Mouse (Mus musculus) left cerebral cortex, adult 2 months (tissue): ENCODE data around the gene Trim46. TPM values are rescaled to one million over a fixed set of nuclear protein-coding genes. Genes with fewer than 3 reads are reported as not detected.

Experiments
- DNase-seq, 2 experiments: peaks; one replicate each; pipeline ENCODE4 v3.0.0; 2021 to 2022; ENCODE audit warnings: low spot score in 2 of 2, mixed read lengths in 1 of 2; ENCODE audit errors: extremely low spot score in 1 of 2
- H3K27ac ChIP-seq: fragments of 200-600 bp; 2 replicates; pipeline ENCODE4 v1.8.1; 2022
- H3K4me3 ChIP-seq: fragments of 200-600 bp; 2 replicates; pipeline ENCODE4 v1.8.1; 2022
- CTCF ChIP-seq: fragments of 200-600 bp; IDR thresholded peaks from 2 replicates; pipeline ENCODE4 v1.8.1; 2022; ENCODE audit warnings: antibody characterized with exemption, mild to moderate bottlenecking, moderate library complexity
- intact Hi-C: fragments of 180-260 bp; cut with DNase I; formaldehyde crosslinking; loops from one replicate; pipeline ENCODE4 v1.15.1; 2025
- total RNA-seq, 2 experiments: library from RNA; stranded (reverse); gene quantifications; 2 replicates each; pipeline ENCODE4 v1.2.3; 2021

Gene Trim46
- total RNA-seq, 2 experiments from 2014 or later = 82.8 to 85.1 TPM

DNA sequence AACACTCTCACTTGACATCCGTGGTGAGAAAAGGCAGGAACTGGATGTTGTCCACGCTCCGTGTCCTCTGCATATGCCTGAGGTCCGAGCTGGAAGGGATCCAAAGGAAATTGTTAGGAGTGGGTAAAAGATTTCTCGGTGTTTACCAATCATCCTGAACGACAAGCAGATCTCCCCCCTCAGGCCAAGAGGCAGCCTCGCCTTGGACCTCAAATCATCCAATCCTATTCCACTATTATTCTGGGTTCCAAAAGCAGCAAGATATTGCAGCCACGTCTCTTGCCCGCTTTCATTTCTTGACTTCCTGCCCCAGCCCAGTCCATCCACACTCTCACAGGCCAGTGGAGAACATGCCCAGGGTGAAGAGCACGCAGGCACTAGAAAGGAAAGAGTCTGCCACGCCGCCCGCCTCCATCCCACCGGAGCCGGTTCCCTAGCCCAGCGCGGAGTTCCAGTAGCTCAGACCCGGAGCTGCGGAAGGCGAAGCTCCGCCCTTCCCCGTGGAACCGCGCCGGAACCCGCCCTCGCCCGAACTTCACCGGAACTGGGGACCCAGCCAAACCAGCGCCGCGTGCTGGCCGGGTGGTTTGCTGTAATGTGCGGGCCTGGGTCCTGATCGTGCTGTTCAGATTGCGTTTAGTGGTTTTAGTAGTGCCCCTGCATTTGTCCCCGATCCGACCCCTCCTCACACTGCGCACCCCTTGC is 24.1 kb upstream of the Trim46 start, which contains the start of gene Slc50a1:
TSS of gene Slc50a1 (minus strand) at position 520 of the 705 bp plus-strand sequence.
- intact Hi-C loops = no loop called here
- Histone ChIP-seq H3K4me3 (peak within 1 kb of the TSS; percentile 68), H3K27ac (peak within 1 kb of the TSS; percentile 93)
- peak; percentile 85 to 90 for DNase-seq
- TF ChIP-seq CTCF = peak; percentile 46

DNA sequence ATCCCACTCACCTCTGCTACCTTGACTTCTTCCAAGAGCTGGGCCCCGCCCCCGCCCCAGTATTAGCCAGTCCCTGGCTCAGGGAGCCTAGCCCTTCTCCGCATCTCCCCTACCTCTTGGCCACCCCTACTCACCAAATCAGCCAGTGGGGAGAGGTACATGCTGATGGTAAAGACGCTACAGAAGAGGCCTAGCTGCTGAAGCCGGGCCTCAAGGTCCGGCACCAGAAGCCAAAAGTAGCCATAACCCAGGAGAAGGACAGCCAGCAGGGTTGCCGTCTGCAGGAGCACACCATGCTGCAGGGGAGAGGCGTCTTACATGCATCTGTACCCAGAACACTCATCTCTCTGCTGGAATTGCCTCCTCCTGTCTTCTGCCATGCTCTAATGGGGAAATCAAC is 22.8 kb upstream of the Trim46 start:
- no peak for TF ChIP-seq CTCF
- Histone ChIP-seq H3K4me3 (peak overlapping the region; percentile 68), H3K27ac (peak overlapping the region; percentile 93; the same call in 1 of the 2 replicates)
- DNase-seq = no peak
- intact Hi-C loops = no loop called here

DNA sequence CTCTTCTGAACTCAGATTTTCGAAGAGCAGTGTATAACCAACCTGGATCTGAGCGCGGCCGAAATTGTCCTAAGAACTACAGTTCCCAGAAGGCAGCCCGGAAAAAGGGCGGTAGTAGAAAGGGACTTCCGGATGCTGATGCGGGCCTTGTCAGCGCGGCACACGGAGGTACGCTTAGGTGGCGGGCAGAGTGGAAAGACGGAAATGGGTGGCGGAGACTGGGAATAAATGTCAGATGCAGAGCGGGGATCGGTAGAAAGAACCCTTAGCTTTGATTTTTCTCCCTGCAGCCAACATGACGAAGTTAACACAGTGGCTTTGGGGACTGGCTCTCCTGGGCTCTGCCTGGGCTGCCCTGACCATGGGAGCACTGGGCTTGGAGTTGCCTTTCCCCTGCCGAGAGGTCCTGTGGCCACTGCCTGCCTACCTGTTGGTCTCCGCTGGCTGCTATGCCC is 20.4 kb upstream of the Trim46 start:
- intact Hi-C loops = no loop called here
- H3K4me3 ChIP-seq = peak overlapping the region; percentile 76
- no peak for TF ChIP-seq CTCF
- peak overlapping the region; percentile 93 for H3K27ac ChIP-seq
- peak; percentile 77 to 78 for DNase-seq

DNA sequence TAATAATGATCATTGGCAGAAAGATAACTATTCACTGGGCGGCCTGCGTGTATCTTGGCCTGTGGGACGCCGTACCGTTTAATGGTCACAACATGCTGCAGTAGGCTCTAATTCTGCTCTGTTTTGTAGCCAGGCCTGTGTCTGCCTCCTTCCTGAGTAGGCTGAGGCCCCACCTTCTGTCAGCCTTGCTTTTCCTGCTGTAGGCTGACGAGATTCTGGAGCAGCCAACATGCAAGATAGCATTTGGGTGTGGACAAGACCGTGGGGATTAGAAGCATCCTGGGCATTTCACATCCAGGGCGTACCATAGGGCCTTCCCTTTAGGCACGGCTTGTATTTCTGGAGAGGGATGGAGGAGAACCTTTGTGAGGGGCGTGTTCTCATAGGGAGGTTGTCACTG is 16.3 kb upstream of the Trim46 start:
- Histone ChIP-seq H3K4me3 (no peak overlapping the region), H3K27ac (peak overlapping the region; percentile 70; the same call in 1 of the 2 replicates)
- no peak for TF ChIP-seq CTCF
- intact Hi-C loops = no loop called here
- DNase-seq = no peak

DNA sequence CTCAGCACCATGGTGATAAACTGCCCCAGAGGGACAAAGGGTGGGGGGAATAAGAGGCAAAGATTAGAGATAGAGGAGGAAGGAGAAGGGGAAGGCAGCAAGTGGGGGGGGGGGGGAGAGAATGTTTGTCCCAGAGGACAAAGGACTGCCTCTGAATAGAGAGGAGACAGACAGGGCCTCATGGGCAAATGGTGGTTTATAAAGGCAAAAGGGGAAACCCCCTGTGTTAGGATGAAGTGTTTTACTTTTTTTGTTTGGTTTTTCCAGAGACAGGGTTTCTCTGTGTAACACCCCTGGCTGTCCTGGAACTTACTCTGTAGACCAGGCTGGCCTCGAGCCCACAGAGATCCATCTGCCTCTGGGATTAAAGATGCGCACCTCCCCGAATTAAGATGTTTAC is 14.1 kb upstream of the Trim46 start:
- Histone ChIP-seq H3K4me3 (no peak overlapping the region), H3K27ac (no peak overlapping the region)
- TF ChIP-seq CTCF = no peak
- intact Hi-C loops = no loop called here
- DNase-seq = no peak

DNA sequence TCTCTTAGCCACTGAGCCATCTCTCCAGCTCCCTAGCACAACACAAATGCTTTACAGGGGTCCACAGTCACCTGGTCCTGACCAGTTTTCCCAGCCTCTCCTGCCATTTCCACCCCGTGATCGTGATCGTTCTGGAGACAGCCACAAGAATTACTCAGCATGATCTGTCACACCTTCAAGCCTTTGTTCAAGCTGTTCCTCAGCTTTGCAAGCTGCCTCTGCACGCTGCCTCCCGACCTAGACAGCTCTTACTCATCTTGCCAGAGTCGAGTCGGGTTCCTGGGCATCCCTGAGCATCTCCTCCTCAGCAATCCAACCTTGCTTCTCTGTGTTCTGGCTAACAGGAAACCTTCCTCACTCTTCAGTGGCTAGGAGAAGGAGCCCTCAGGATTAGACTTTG is 13.0 kb upstream of the Trim46 start, which contains the start of gene Dpm3:
TSS of gene Dpm3 (plus strand) at position 283 of the 400 bp plus-strand sequence.
- intact Hi-C loops = no loop called here
- no peak for DNase-seq
- no peak within 1 kb of the TSS for H3K27ac ChIP-seq
- TF ChIP-seq CTCF = no peak
- no peak within 1 kb of the TSS for H3K4me3 ChIP-seq

DNA sequence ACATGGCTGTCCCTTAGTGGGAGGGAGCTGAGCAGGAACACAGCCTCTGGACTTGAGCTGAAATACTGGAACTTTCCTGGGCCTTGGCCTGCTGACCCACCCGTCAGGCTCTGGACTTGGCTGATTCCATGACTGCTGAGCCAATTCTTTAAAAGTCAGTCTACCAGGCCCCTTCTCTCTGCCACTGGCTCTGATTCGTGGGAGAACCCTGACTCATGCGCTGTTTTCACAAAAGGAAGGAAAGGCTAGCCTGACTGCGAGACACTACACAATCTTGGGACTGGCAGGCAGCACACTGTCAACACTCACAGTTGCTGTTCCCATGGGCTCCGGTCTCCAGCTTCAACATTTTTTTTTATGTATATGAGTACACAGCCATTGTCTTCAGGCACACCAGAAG is 10.1 kb upstream of the Trim46 start:
- no peak for TF ChIP-seq CTCF
- Histone ChIP-seq H3K27ac (no peak overlapping the region), H3K4me3 (no peak overlapping the region)
- DNase-seq = no peak
- intact Hi-C loops = no loop called here

DNA sequence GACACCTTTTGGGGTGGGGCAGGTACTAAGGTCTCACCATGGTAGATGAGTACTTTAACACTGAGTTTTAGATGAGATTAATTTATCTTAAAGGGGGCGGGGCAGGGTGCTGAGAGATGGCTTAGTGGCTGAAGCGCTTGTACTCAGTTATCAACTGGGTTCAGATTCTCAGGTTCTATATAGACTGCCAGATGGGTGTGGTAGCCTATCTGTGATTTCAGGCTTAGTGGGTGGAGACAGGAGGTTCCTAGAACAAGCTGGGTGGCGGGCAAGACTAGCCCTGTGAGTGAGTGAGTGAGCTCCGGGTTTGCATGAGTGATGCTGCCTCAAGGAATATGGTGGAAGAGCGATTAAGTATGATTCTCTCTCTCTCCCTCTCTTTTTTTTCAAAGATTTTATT is 8.9 kb upstream of the Trim46 start:
- no peak overlapping the region for H3K4me3 ChIP-seq
- no peak for DNase-seq
- intact Hi-C loops = no loop called here
- TF ChIP-seq CTCF = no peak
- no peak overlapping the region for H3K27ac ChIP-seq

DNA sequence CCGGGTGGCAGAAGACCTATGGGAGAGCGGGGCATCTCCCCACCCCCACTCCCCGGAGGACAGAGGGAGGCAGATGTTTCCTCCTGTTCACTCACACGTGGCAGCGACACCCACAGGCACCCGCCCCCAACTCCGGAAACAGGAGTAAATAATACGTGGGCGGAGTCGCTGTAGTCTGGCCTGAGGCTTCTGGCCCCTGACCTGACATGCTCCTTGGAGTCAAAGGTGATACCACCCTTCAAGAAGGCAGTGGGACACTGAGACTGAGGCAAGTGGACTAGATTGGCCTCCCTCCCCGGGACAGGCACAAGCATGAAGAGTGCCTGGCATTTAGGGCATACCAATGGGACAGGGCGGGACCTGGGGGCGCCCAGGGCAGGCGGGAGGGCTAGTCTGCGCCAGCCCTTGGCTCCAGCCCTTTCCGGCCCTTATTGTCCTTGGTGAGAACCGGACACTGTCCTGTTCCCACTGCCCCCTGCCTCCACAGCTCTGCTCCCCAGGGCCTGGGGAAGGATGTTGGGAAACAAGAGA is 5.3 kb upstream of the Trim46 start:
- intact Hi-C loops = loop anchor here (2.0 kb wide), 1 partner anchor 57 kb away; no protein-coding TSS in a partner anchor
- DNase-seq = no peak
- peak overlapping the region; percentile 40 for H3K27ac ChIP-seq
- no peak for TF ChIP-seq CTCF
- H3K4me3 ChIP-seq = no peak overlapping the region

DNA sequence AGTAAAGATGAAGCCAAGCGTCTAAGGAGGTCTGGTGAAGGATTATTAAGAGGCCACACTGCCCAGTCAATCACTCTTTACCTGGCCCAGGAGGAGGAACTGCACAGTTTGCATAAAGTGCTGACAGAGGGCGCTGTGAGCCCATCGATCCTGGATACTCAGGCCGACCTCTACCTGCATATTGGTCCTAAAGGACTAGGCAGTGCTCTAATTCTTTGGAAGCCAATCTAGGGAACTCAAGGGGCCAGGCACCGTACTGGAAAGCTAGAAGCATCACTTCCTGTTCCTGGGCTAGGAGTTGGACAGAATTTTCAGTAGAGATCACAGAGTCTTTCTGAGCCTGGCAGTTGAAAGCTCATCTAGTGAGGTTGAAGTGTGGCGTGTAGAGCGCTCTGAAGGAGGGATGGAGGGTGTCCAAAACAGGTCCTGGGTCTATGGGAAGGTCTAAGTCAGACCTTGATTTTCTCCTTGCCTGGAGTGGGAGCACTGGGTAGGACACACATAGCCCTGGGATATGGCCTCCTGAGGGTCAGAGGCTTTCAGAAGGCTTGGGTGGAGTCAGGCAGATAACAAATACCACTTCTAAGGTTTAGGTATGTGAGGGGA is 4.4 kb upstream of the Trim46 start:
- Histone ChIP-seq H3K27ac (peak overlapping the region; percentile 1; the same call in 1 of the 2 replicates), H3K4me3 (no peak overlapping the region)
- TF ChIP-seq CTCF = peak; percentile 74
- peak in 1 of 2 experiments; percentile 47 for DNase-seq
- intact Hi-C loops = loop anchor here (1.0 to 2.0 kb wide), 2 partner anchors 32 to 58 kb away; no protein-coding TSS in a partner anchor

DNA sequence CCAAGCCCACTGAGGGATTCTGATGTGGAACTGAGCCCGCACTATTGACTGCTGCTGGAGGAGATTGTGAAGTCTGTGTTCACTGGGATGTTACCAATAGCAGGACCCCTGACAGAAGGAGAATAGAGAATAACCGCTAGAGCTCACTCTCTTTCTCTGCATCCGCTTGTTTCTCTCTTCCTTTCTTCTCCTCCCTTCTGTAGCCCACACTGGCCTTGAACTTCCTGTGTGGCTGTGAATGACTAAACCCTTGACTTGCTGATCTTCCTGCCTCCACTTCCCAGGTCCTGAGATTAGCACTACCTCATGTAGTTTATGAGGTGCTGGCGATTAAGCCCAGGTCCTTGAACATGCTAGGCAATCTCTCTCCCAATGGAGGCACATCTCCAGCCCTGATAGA is 1.4 kb upstream of the Trim46 start:
- no peak for DNase-seq
- Histone ChIP-seq H3K4me3 (no peak overlapping the region), H3K27ac (no peak overlapping the region)
- TF ChIP-seq CTCF = no peak
- intact Hi-C loops = no loop called here

DNA sequence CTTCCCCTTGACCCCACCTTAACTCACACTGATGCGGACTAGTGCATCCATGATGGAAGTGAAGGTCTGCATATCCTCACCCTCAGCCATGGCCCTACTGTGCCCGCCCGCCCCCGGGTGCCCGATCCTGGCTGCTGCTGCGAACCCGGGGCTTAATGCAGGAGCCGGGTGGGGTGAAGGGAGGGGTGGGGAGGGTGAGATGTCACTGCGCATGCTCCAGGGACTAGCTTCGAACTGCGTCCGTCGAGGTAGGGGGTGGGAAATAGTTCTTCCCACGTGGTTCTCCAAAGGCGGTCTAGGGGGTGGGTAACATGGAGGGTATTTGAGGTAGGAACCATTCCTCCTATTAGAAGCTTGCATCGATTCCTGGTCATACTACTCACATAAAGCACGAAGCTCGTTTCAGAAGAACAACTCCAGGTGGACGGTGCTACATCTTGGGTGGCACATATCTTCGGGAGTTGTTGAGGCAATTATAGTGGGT is 379 bp downstream of the Trim46 start, which contains the start of gene Krtcap2:
TSS of gene Krtcap2 (plus strand) at position 279 of the 484 bp plus-strand sequence.
- no peak for TF ChIP-seq CTCF
- intact Hi-C loops = loop anchor here (1.0 kb wide), 2 partner anchors 37 to 49 kb away; no protein-coding TSS in a partner anchor
- H3K27ac ChIP-seq = peak within 1 kb of the TSS; percentile 96
- DNase-seq = peak; percentile 66 to 76
- H3K4me3 ChIP-seq = peak within 1 kb of the TSS; percentile 58
